In the genomic region with DNA sequence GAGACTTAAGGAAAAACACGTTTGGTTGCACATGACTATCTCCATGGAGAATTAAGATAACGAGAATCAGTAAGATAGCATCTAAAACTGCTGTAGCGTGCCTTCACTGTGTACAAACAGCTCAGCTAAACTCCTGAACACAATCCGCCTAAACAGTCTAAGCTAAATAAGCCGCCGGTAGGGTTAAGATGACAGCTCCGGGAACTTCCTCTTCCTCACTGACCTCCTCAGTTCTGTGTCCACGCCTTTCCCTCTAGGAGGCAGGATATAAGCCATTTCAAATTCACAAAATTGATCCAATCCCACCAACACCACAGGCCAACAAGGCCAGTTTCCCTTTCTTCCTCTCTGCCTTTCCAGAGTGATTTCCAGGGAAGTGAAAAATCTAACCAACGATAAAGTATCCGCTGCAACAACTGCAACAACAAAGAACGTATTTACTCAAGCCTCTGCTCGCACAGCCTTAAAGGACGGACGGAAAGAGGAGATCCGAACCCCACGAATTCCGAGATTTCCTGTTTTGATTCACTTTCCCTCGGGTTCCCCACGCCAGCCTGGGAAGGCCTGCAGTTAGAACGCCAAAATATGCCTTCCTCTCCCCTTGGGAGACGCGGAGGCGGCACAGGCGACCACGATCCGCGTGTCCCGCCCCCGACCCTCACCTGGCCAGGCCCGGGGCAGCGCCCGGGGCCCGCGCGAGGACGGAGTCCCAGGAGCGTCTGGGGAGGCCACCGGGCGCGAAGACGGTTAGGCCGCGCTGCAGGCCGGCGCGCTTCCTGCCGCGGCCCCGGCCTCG, we compare ENCODE assay signal across 8 mouse cellular contexts. TPM values are rescaled to one million over a fixed set of nuclear protein-coding genes. Genes with fewer than 3 reads are reported as not detected.
A peak's percentile ranks its signal among the peaks of the same experiment; 100 is the strongest.
DNase-seq lines count a peak whose midpoint lies in the region; ATAC-seq lines count a peak whose summit lies in the region.

No protein-coding gene starts in this region.

- no peaks in the 10 kb centered on the region for H3K27me3 ChIP-seq in heart, embryonic 15.5 days
- no peaks in the 10 kb centered on the region for H3K27me3 ChIP-seq in lung, embryonic 15.5 days

- peak overlapping the region; percentile 98 for H3K9ac ChIP-seq in heart, embryonic 15.5 days
- peak overlapping the region; percentile 98 for H3K9ac ChIP-seq in lung, embryonic 15.5 days

- peak overlapping the region; percentile 66 for H3K4me2 ChIP-seq in heart, embryonic 15.5 days
- H3K4me2 ChIP-seq in lung, embryonic 15.5 days = peak overlapping the region; percentile 76

- peaks cover 11% of the 10 kb centered on the region for H3K4me1 ChIP-seq in heart, embryonic 15.5 days (replicated peaks)
- peaks cover 23% of the 10 kb centered on the region for H3K4me1 ChIP-seq in lung, embryonic 15.5 days

- under 1% methylated on average over 39 of the region's 50 CpGs for WGBS in heart, embryonic 15.5 days
- 1% methylated on average over 33 of the region's 50 CpGs for WGBS in lung, embryonic 15.5 days

- ATAC-seq in heart, embryonic 15.5 days (replicated peaks; ENCODE audit: insufficient number of reproducible peaks, insufficient read depth, low FRiP score, low read depth) = no peak
- ATAC-seq in lung, embryonic 15.5 days (ENCODE audit: borderline replicate concordance, extremely low read depth, low FRiP score, low TSS enrichment) = 0 out of 2 replicates have a peak, but pooled peaks have one; percentile 3
- ATAC-seq in neutrophil, adult 5-6 weeks (ENCODE audit: extremely low read depth, insufficient number of reproducible peaks, low FRiP score, poor library complexity, severe bottlenecking) = peak; percentile 34; the same call in 1 of the 2 replicates

- H3K27ac ChIP-seq in heart, embryonic 15.5 days = peak overlapping the region; percentile 100
- peak overlapping the region; percentile 99 for H3K27ac ChIP-seq in lung, embryonic 15.5 days

- no peaks in the 10 kb centered on the region for H3K9me3 ChIP-seq in heart, embryonic 15.5 days (replicated peaks)
- no peaks in the 10 kb centered on the region for H3K9me3 ChIP-seq in lung, embryonic 15.5 days

- H3K36me3 ChIP-seq in heart, embryonic 15.5 days = no peaks in the 10 kb centered on the region
- H3K36me3 ChIP-seq in lung, embryonic 15.5 days = no peaks in the 10 kb centered on the region

- peak; percentile 56 to 63 for DNase-seq in B cell, adult 2 months
- peak; percentile 45 to 89 for DNase-seq in adrenal gland, adult (ENCODE audit: inconsistent age in 2 of 2, low spot score in 1 of 2)
- DNase-seq in embryo, embryonic 11 days = peak; percentile 59
- peak; percentile 35 to 50 for DNase-seq in kidney, postnatal 25 days
- DNase-seq in thymus, postnatal 36 days = peak; percentile 13 to 31

- peak overlapping the region; percentile 99 for H3K4me3 ChIP-seq in heart, embryonic 15.5 days
- H3K4me3 ChIP-seq in lung, embryonic 15.5 days = peak overlapping the region; percentile 93

RNA-seq across cellular contexts. Expression of gene Cnot6l, which starts 3.3 kb away (rescaled TPM):
- polyA plus RNA-seq in heart, embryonic 15.5 days (2015; fragmentation: Nextera tagmentation; extraction: Ambion mirVana) = 15.5 and 18.6 TPM in 2 replicates
- polyA plus RNA-seq in lung, embryonic 15.5 days (2015; fragmentation: Nextera tagmentation; extraction: Ambion mirVana) = 22.9 and 23.4 TPM in 2 replicates
- total RNA-seq in neutrophil, adult 5-6 weeks (2017) = 108 and 135 TPM in 2 replicates

RNA-seq across cellular contexts. Expression of gene Mrpl1, which starts 48.6 kb away (rescaled TPM):
- 18.2 and 22.0 TPM in 2 replicates for polyA plus RNA-seq in heart, embryonic 15.5 days (2015; fragmentation: Nextera tagmentation; extraction: Ambion mirVana)
- 18.6 and 19.6 TPM in 2 replicates for polyA plus RNA-seq in lung, embryonic 15.5 days (2015; fragmentation: Nextera tagmentation; extraction: Ambion mirVana)
- total RNA-seq in neutrophil, adult 5-6 weeks (2017) = 29.1 and 30.8 TPM in 2 replicates
